Comparison of ENCODE assay signal across 18 mouse cellular contexts in the genomic region with DNA sequence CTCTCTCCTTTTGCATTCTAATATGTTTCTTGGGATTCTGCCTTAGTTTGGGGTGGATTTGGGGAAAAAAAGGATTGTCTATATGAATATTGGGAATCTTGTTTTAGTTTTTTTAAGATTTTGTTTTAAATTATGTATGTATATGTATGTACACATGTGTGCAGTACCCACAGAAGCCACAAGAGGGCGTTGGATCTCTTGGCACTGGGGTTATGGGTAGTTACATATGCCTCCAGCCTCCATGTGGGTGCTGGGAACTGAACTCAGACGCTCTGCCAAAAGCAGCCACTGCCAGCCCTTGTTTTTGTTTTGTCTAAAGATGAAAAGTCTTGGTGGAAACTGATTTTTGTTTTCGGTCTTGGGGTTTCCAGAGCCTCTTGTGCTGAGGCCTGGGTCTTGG. TPM values are rescaled to one million over a fixed set of nuclear protein-coding genes. Genes with fewer than 3 reads are reported as not detected.
DNase-seq lines count a peak whose midpoint lies in the region; ATAC-seq and TF ChIP-seq lines count a peak whose summit lies in the region.
"Had no signal": no experiment of that assay in that cellular context is flagged by ENCODE, and none has a peak within 500 bp of the region (broad histone marks: within the 10 kb centered on the region; RNA-seq: fewer than 3 reads in every experiment).

No protein-coding gene starts in this region.

- H3K36me3 ChIP-seq in intestine, postnatal 0 days (ENCODE audit: control insufficient read depth, insufficient read depth): no peaks in the 10 kb centered on the region
- no peaks in the 10 kb centered on the region for H3K36me3 ChIP-seq in intestine, embryonic 16.5 days (ENCODE audit: control insufficient read depth, insufficient read depth, low read length)
- H3K36me3 ChIP-seq in lung, embryonic 14.5 days (ENCODE audit: insufficient read depth): no peaks in the 10 kb centered on the region
- H3K36me3 ChIP-seq in small intestine, adult 2 months (ENCODE audit: control insufficient read depth, insufficient read depth, low read length): no peaks in the 10 kb centered on the region
- H3K36me3 ChIP-seq: forebrain, embryonic 12.5 days; kidney, embryonic 15.5 days; liver, embryonic 13.5 days; midbrain, embryonic 13.5 days had no signal

- intact Hi-C loops in left cerebral cortex, postnatal 36 days (cut with DNase I): no loop called here

- no peak for ATAC-seq in intestine, postnatal 0 days
- ATAC-seq in intestine, embryonic 16.5 days: no peak
- no peak for ATAC-seq in lung, embryonic 14.5 days (ENCODE audit: insufficient read depth)
- ATAC-seq: midbrain, embryonic 13.5 days; Patski had no signal

- no peak overlapping the region for H3K4me3 ChIP-seq in intestine, postnatal 0 days (ENCODE audit: low read depth, low read length)
- no peak overlapping the region for H3K4me3 ChIP-seq in intestine, embryonic 16.5 days (ENCODE audit: low read length)
- no peak overlapping the region for H3K4me3 ChIP-seq in lung, embryonic 14.5 days (ENCODE audit: low read depth, low read length)
- H3K4me3 ChIP-seq in small intestine, adult 2 months (ENCODE audit: low read depth, low read length): no peak overlapping the region
- H3K4me3 ChIP-seq: forebrain, embryonic 12.5 days; kidney, embryonic 15.5 days; liver, embryonic 13.5 days; midbrain, embryonic 13.5 days had no signal

- 59% methylated on average over 3 of the region's 3 CpGs for WGBS in intestine, postnatal 0 days
- 65% methylated on average over 3 of the region's 3 CpGs for WGBS in intestine, embryonic 16.5 days
- WGBS in lung, embryonic 14.5 days: 56% methylated on average over 3 of the region's 3 CpGs
- 60% methylated on average over 3 of the region's 3 CpGs for WGBS in small intestine, adult 2 months

- no peak for TF ChIP-seq POLR2A in small intestine, adult 2 months (IDR thresholded peaks at IDR 0.05; ENCODE audit: low read depth, low read length)

- H3K9me3 ChIP-seq in intestine, postnatal 0 days (ENCODE audit: control insufficient read depth): no peaks in the 10 kb centered on the region
- H3K9me3 ChIP-seq in intestine, embryonic 16.5 days (ENCODE audit: control insufficient read depth, low read length): no peaks in the 10 kb centered on the region
- no peaks in the 10 kb centered on the region for H3K9me3 ChIP-seq in lung, embryonic 14.5 days (ENCODE audit: low read depth, low read length)
- H3K9me3 ChIP-seq: forebrain, embryonic 12.5 days; kidney, embryonic 15.5 days; liver, embryonic 13.5 days; midbrain, embryonic 13.5 days had no signal

- no peak for DNase-seq in lung, embryonic 14.5 days
- no peak for DNase-seq in lung, postnatal 14 days
- DNase-seq in R1 (ENCODE audit: low read depth, low spot score): peak; percentile 66
- no peak for DNase-seq in right cerebral cortex, postnatal 25 days
- no peak for DNase-seq in left cerebral cortex, postnatal 36 days (ENCODE audit: low spot score in 2 of 2)
- DNase-seq: cerebellum, adult 18-20 months; embryo, embryonic 11 days; heart, adult 18-20 months; liver, embryonic 13.5 days; lung, postnatal 4 days; thymus, adult 2 months had no signal

- H3K27me3 ChIP-seq in intestine, postnatal 0 days (replicated peaks; ENCODE audit: control insufficient read depth, insufficient read depth, low read length): no peaks in the 10 kb centered on the region
- H3K27me3 ChIP-seq in intestine, embryonic 16.5 days (replicated peaks; ENCODE audit: control insufficient read depth, insufficient read depth, low read length): no peaks in the 10 kb centered on the region
- no peaks in the 10 kb centered on the region for H3K27me3 ChIP-seq in lung, embryonic 14.5 days (ENCODE audit: insufficient read depth, low read length)
- H3K27me3 ChIP-seq in small intestine, adult 2 months (ENCODE audit: control insufficient read depth, insufficient read depth, low read length): no peaks in the 10 kb centered on the region
- H3K27me3 ChIP-seq: forebrain, embryonic 12.5 days; kidney, embryonic 15.5 days; liver, embryonic 13.5 days; midbrain, embryonic 13.5 days; Patski had no signal

- TF ChIP-seq CTCF in intestine, postnatal 0 days (IDR thresholded peaks at IDR 0.05; ENCODE audit: low read depth): peak; percentile 49
- TF ChIP-seq CTCF in lung, embryonic 14.5 days (IDR thresholded peaks at IDR 0.05; ENCODE audit: low read depth): peak; percentile 25; the same call in 1 of the 2 replicates
- TF ChIP-seq CTCF in small intestine, adult 2 months (IDR thresholded peaks at IDR 0.05; ENCODE audit: extremely low read depth, insufficient read length, insufficient replicate concordance, low read depth, low read length): peak; percentile 23; the same call in 1 of the 2 replicates

- no peak overlapping the region for H3K27ac ChIP-seq in intestine, postnatal 0 days (ENCODE audit: low read depth, low read length)
- H3K27ac ChIP-seq in intestine, embryonic 16.5 days (ENCODE audit: low read length): no peak overlapping the region
- H3K27ac ChIP-seq in lung, embryonic 14.5 days (ENCODE audit: low read depth): no peak overlapping the region
- no peak overlapping the region for H3K27ac ChIP-seq in small intestine, adult 2 months (ENCODE audit: insufficient read depth, low read depth, low read length)
- H3K27ac ChIP-seq: forebrain, embryonic 12.5 days; kidney, embryonic 15.5 days; liver, embryonic 13.5 days; midbrain, embryonic 13.5 days had no signal

- no peak overlapping the region for H3K4me2 ChIP-seq in intestine, postnatal 0 days (replicated peaks; ENCODE audit: low read depth)
- H3K4me2 ChIP-seq in intestine, embryonic 16.5 days (ENCODE audit: low read depth, low read length): no peak overlapping the region
- no peak overlapping the region for H3K4me2 ChIP-seq in lung, embryonic 14.5 days
- H3K4me2 ChIP-seq: forebrain, embryonic 12.5 days; kidney, embryonic 15.5 days; liver, embryonic 13.5 days; midbrain, embryonic 13.5 days had no signal

- H3K4me1 ChIP-seq in intestine, postnatal 0 days (replicated peaks; ENCODE audit: control insufficient read depth, insufficient read depth, low read length): no peaks in the 10 kb centered on the region
- H3K4me1 ChIP-seq in intestine, embryonic 16.5 days (ENCODE audit: control insufficient read depth, insufficient read depth, low read length): no peaks in the 10 kb centered on the region
- no peaks in the 10 kb centered on the region for H3K4me1 ChIP-seq in lung, embryonic 14.5 days (ENCODE audit: insufficient read depth)
- no peaks in the 10 kb centered on the region for H3K4me1 ChIP-seq in small intestine, adult 2 months (ENCODE audit: control insufficient read depth, insufficient read depth, insufficient read length, low read length)
- H3K4me1 ChIP-seq: forebrain, embryonic 12.5 days; kidney, embryonic 15.5 days; liver, embryonic 13.5 days; midbrain, embryonic 13.5 days had no signal

- no peak overlapping the region for H3K9ac ChIP-seq in intestine, postnatal 0 days (ENCODE audit: low read depth, low read length)
- H3K9ac ChIP-seq in intestine, embryonic 16.5 days (ENCODE audit: low read depth, low read length): no peak overlapping the region
- no peak overlapping the region for H3K9ac ChIP-seq in lung, embryonic 14.5 days
- H3K9ac ChIP-seq: forebrain, embryonic 12.5 days; kidney, embryonic 15.5 days; liver, embryonic 13.5 days; midbrain, embryonic 13.5 days had no signal

RNA-seq across cellular contexts. Expression of gene Fbxo21, which starts 59.6 kb away (rescaled TPM):
- 20.7 and 21.2 TPM in 2 replicates for polyA plus RNA-seq in intestine, postnatal 0 days (2015; fragmentation: Nextera tagmentation; extraction: Ambion mirVana)
- polyA plus RNA-seq in intestine, embryonic 16.5 days (2015; fragmentation: Nextera tagmentation; extraction: Ambion mirVana): 50.1 and 51.0 TPM in 2 replicates
- 61.5 and 64.3 TPM in 2 replicates for polyA plus RNA-seq in lung, embryonic 14.5 days (2014; fragmentation: Nextera tagmentation; extraction: Ambion mirVana)
- 9.6 and 12.9 TPM in 2 replicates for polyA plus RNA-seq in small intestine, adult 2 months (2012; rRNA removed)
- total RNA-seq in left cerebral cortex, postnatal 36 days (2021): 100 to 1,000 TPM; 110 to 111 TPM
